Mouse (Mus musculus): Measurements from ENCODE around the gene Rnase10.

GRCm38 (mm10) chr14:50991037-50991436, 16.5 kb upstream of the Rnase10 start:
- TF ChIP-seq CTCF (IDR thresholded peaks at IDR 0.05; ENCODE audit: low read depth, low read length) (no peak), POLR2A (IDR thresholded peaks at IDR 0.05; ENCODE audit: borderline replicate concordance, low read depth, low read length) (no peak)

All from bone marrow macrophage, adult 2 months (primary cell).